Mouse (Mus musculus) limb, embryonic 10.5 days (tissue): ENCODE results near the gene Casp14. TPM values are rescaled to one million over a fixed set of nuclear protein-coding genes. Genes with fewer than 3 reads are reported as not detected.
"Not testable (repeated sequence)": the region's sequence is repeated elsewhere in the genome, so short reads cannot be mapped to it uniquely, and the experiment has no call there.

Experiments
- DNase-seq: peaks from one replicate; pipeline ENCODE4 v3.0.0-alpha.2; 2017; ENCODE audit warnings: low spot score
- H3K27ac ChIP-seq: fragments of 300-500 bp; sonication (generic); 2 replicates; pipeline ENCODE4 v1.5.1; 2016; ENCODE audit warnings: mild to moderate bottlenecking
- H3K27me3 ChIP-seq: fragments of 300-500 bp; sonication (generic); 2 replicates; pipeline ENCODE4 v1.6.1; 2016; ENCODE audit warnings: low read depth, mild to moderate bottlenecking; ENCODE audit not compliant: poor library complexity, severe bottlenecking
- H3K36me3 ChIP-seq: fragments of 300-500 bp; sonication (generic); 2 replicates; pipeline ENCODE4 v1.6.1; 2016; ENCODE audit warnings: mild to moderate bottlenecking, moderate library complexity
- H3K4me1 ChIP-seq: fragments of 300-500 bp; sonication (generic); 2 replicates; pipeline ENCODE4 v1.6.1; 2016
- H3K4me3 ChIP-seq: fragments of 300-500 bp; sonication (generic); 2 replicates; pipeline ENCODE4 v1.5.1; 2016; ENCODE audit warnings: mild to moderate bottlenecking, moderate library complexity
- H3K9me3 ChIP-seq: fragments of 300-500 bp; sonication (generic); replicated peaks from 2 replicates; pipeline ENCODE4 v1.6.1; 2016; ENCODE audit warnings: mild to moderate bottlenecking
- WGBS: fragments of 180-500 bp; shearing (Covaris S2); methylation state at CpG from one replicate; pipeline ENCODE4 v1.1.7; 2016; 5-methylcytosine and 5-hydroxymethylcytosine counted together
- polyA plus RNA-seq: library from polyadenylated mRNA; unstranded; fragments of >200 nt; fragmentation: Nextera tagmentation; extraction: Ambion mirVana; gene quantifications from 2 replicates; pipeline ENCODE4 v1.2.1, GENCODE M21; 2016

Casp14 gene
- polyA plus RNA-seq, 1 experiment from 2014 or later = 0.06 TPM

DNA sequence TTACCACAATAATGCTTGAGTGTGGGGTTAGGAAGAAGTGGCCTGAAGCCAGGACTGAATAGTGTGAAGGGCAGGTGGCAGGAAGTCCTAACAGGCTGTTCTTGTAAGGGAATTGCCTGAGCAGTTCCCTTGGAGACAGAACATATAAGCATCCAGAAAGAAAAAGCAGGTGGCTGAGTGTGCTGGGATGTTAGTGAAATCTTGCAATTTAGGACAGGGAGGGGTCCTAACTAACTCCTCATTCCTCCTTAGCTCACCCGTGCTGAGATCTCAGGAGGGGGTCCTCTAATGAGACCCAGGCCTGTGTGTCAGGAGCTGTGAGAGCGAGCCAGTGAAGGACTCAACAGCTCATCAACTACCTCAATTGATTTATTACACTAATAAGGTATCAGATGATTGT lies 5.3 kb upstream of the Casp14 start:
- H3K27me3 ChIP-seq = no peaks in the 10 kb centered on the region
- WGBS = 15% methylated on average over 2 of the region's 2 CpGs
- no peaks in the 10 kb centered on the region for H3K36me3 ChIP-seq
- H3K27ac ChIP-seq = no peak overlapping the region
- no peaks in the 10 kb centered on the region for H3K9me3 ChIP-seq
- H3K4me1 ChIP-seq = peaks cover 11% of the 10 kb centered on the region
- DNase-seq = peak; percentile 47
- H3K4me3 ChIP-seq = no peak overlapping the region

DNA sequence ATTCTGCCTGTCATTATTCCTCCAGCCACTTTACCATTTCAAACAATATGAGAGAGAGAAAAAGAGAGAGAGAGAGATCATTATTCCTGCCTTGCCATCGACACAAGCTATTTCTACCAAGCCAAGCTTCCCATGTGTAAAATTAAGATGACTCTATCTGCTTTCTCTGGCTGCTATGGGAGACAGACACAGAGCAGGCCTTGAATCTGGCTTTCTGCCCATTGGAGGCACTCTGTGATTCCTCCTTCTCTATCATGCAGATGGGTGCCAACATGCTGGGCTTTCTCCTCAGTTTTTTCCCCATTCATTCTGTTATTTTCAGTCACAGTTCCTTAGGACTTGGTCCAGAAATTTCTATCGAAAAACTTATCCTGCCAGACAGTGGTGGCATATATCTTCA lies 4.6 kb upstream of the Casp14 start:
- 86% methylated on average over 2 of the region's 2 CpGs for WGBS
- no peak overlapping the region for H3K27ac ChIP-seq
- H3K36me3 ChIP-seq = no peaks in the 10 kb centered on the region
- H3K9me3 ChIP-seq = no peaks in the 10 kb centered on the region
- no peak overlapping the region for H3K4me3 ChIP-seq
- peaks cover 11% of the 10 kb centered on the region for H3K4me1 ChIP-seq
- H3K27me3 ChIP-seq = no peaks in the 10 kb centered on the region
- no peak for DNase-seq

- Histone ChIP-seq H3K27ac (no peak overlapping the region), H3K27me3 (no peaks in the 10 kb centered on the region), H3K4me3 (no peak overlapping the region), H3K36me3 (no peaks in the 10 kb centered on the region), H3K9me3 (no peaks in the 10 kb centered on the region), H3K4me1 (peaks cover 11% of the 10 kb centered on the region)
- WGBS = 91% methylated on average over 5 of the region's 5 CpGs
- no peak for DNase-seq
These were observed 3.9 kb upstream of the Casp14 start for GRCm38 (mm10) chr10:78722036-78722435.

GRCm38 (mm10) chr10:78716231-78716630 lies 1.9 kb downstream of the Casp14 start:
- H3K27ac ChIP-seq = no peak overlapping the region
- H3K36me3 ChIP-seq = no peaks in the 10 kb centered on the region
- no peaks in the 10 kb centered on the region for H3K9me3 ChIP-seq
- H3K4me1 ChIP-seq = no peaks in the 10 kb centered on the region
- no peak overlapping the region for H3K4me3 ChIP-seq
- no peaks in the 10 kb centered on the region for H3K27me3 ChIP-seq
- DNase-seq = no peak

GRCm38 (mm10) chr10:78715156-78715555 lies 2.9 kb downstream of the Casp14 start:
- Histone ChIP-seq H3K27me3 (no peaks in the 10 kb centered on the region), H3K9me3 (no peaks in the 10 kb centered on the region), H3K27ac (no peak overlapping the region), H3K4me1 (no peaks in the 10 kb centered on the region), H3K36me3 (no peaks in the 10 kb centered on the region), H3K4me3 (no peak overlapping the region)
- 91% methylated on average over 7 of the region's 7 CpGs for WGBS
- DNase-seq = no peak

GRCm38 (mm10) chr10:78714129-78714528 lies 4.0 kb downstream of the Casp14 start:
- no peaks in the 10 kb centered on the region for H3K36me3 ChIP-seq
- no peak for DNase-seq
- no peaks in the 10 kb centered on the region for H3K9me3 ChIP-seq

DNA sequence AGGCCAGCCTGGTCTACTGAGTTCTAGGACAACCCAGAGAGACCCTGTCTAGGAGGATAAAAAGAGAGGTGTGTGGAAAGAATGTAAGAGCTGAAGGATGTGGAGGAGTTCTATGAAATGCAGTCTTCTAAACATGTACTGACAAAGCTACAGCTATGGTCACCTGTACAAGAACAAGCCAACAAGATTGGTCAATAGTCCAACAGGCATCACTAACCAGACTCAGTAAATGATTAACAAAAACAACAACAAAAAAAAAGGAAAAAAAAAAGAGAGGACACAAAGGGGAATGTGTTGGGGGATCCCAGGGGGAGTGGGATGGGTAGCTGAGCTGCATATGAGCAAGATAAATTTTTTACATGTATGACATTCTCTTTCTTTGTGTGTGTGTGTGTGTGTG lies 7.4 kb downstream of the Casp14 start:
- no peaks in the 10 kb centered on the region for H3K9me3 ChIP-seq
- DNase-seq = no peak
- H3K27me3 ChIP-seq = no peaks in the 10 kb centered on the region
- no peaks in the 10 kb centered on the region for H3K36me3 ChIP-seq
- no peak overlapping the region for H3K27ac ChIP-seq
- H3K4me3 ChIP-seq = no peak overlapping the region
- H3K4me1 ChIP-seq = no peaks in the 10 kb centered on the region

More at GRCm38 (mm10) chr10:78714129-78714528, 4.0 kb downstream of the Casp14 start:
- no peak overlapping the region for H3K4me3 ChIP-seq
- H3K27ac ChIP-seq = no peak overlapping the region
- WGBS = 93% methylated on average over 6 of the region's 6 CpGs
- no peaks in the 10 kb centered on the region for H3K4me1 ChIP-seq
- no peaks in the 10 kb centered on the region for H3K27me3 ChIP-seq

DNA sequence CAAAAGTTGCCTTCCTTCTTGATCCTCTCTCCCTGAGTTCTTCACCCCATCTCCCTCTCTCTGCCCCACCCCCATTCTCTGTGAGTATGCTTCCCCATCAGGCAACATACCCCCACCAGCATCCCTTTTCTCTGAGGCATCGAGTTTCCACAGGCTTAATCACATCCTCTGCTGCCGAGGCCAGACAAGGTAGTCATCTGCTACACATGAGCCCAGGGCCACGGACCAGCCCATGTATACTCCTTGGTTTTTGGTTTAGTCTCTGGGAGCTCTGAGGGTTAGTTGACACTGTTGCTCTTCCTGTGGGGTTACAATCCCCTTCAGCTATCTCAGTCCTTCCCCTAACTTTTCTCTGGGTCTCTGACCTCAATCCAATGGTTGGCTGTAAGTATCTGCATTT lies 17.2 kb downstream of the Casp14 start:
- DNase-seq = no peak
- Histone ChIP-seq H3K27ac (no peak overlapping the region), H3K4me1 (no peaks in the 10 kb centered on the region), H3K4me3 (no peak overlapping the region), H3K9me3 (no peaks in the 10 kb centered on the region), H3K36me3 (no peaks in the 10 kb centered on the region), H3K27me3 (no peaks in the 10 kb centered on the region)
- 56% methylated on average over 3 of the region's 3 CpGs for WGBS

DNA sequence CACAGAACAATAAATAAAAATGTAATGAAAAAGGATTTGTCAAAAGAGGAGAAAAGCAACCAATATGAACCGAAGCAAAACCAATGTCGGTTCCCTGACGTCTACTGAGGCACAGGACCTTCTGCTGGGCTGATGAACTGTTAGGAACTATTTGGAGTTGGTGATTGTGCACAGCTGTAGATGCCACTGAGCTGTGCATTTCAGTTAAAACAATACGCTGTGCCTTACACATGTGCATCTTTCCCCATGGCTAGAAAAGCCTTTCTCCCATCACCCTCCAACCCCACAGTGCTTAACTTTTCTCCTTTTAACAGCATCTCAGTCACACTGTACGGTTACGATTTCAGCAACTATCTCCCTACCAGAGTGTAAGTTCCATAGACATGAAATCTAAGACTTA lies 28.1 kb downstream of the Casp14 start:
- Histone ChIP-seq H3K4me3 (no peak overlapping the region), H3K36me3 (no peaks in the 10 kb centered on the region), H3K9me3 (no peaks in the 10 kb centered on the region), H3K4me1 (peaks cover 14% of the 10 kb centered on the region), H3K27ac (no peak overlapping the region), H3K27me3 (no peaks in the 10 kb centered on the region)
- DNase-seq = no peak
- 92% methylated on average over 6 of the region's 6 CpGs for WGBS

DNA sequence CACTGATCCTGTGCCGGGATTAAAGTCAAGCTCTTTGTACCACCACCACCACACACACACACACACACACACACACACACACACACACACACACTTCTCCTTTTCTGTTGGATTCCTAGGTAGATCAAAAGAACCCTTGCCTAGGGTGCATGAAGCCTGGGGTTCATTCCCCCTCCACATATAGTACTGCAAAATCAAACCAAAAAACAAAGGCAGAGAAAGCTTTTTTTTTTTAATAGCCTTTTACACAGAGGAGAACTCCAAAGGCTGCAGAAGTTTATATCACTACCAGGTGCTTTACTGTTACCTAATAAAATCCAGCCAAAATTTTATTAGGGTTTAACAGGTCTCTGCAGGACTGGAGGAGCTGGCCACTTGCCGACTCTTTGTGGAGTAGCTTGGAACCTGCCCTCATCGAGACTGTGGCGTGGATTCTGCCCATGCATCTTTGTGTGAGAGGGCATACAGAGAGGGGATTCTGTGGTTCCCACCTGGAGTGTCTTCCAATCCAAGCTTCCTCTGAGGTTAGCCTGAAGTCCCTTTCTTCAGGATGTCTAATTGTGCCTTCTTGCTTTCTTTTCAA lies 31.0 kb downstream of the Casp14 start:
- Histone ChIP-seq H3K9me3 (no peaks in the 10 kb centered on the region), H3K36me3 (no peaks in the 10 kb centered on the region), H3K27me3 (no peaks in the 10 kb centered on the region), H3K4me1 (peaks cover 14% of the 10 kb centered on the region), H3K4me3 (no peak overlapping the region), H3K27ac (no peak overlapping the region)
- DNase-seq = no peak
- WGBS = 66% methylated on average over 4 of the region's 4 CpGs

- H3K9me3 ChIP-seq, H3K4me3 ChIP-seq, H3K27me3 ChIP-seq, H3K4me1 ChIP-seq, DNase-seq, H3K27ac ChIP-seq, H3K36me3 ChIP-seq: not testable (repeated sequence)
- WGBS = 10% methylated on average over 1 of the region's 1 CpGs
These were observed 48.0 kb downstream of the Casp14 start for GRCm38 (mm10) chr10:78670121-78670520.

DNA sequence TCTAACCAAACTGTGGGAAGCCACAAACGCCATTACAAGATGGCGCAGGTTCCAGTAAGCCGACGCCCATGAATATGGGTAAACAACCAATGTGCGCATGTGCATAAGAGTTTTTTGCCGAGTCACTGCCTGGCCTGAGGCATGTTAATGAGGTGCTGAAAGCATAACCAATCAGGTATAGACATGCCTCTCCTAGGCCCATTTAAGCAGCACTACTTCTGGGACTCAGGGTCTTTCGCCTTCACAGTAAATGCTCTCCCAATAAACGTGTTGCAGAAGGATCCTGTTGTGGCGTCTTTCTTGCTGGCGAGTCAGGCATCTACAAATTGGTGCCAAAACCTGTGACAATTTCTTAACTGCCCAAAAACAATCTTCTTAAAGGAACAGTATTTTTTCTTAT lies 51.4 kb downstream of the Casp14 start:
- H3K36me3 ChIP-seq, H3K27ac ChIP-seq, H3K4me3 ChIP-seq, H3K4me1 ChIP-seq, H3K27me3 ChIP-seq, H3K9me3 ChIP-seq, DNase-seq: not testable (repeated sequence)
- WGBS = 94% methylated on average over 10 of the region's 10 CpGs

- Histone ChIP-seq H3K36me3 (no peaks in the 10 kb centered on the region), H3K4me3 (no peak overlapping the region), H3K27ac (no peak overlapping the region), H3K27me3 (no peaks in the 10 kb centered on the region), H3K9me3 (no peaks in the 10 kb centered on the region), H3K4me1 (no peaks in the 10 kb centered on the region)
- WGBS = 94% methylated on average over 1 of the region's 1 CpGs
- DNase-seq = no peak
These were observed 53.5 kb downstream of the Casp14 start for GRCm38 (mm10) chr10:78664546-78664945.
